Mouse (Mus musculus) midbrain, embryonic 15.5 days (tissue): ENCODE data around the gene Rpl18a. TPM values are rescaled to one million over a fixed set of nuclear protein-coding genes. Genes with fewer than 3 reads are reported as not detected.
"Not testable (repeated sequence)": the region's sequence is repeated elsewhere in the genome, so short reads cannot be mapped to it uniquely, and the experiment has no call there.

Source experiments
- ATAC-seq: fragments of 200-750 bp; cut with Nextera tagmentation; replicated peaks from 2 replicates; pipeline ENCODE4 v1.8.0; 2017; ENCODE audit warnings: moderate TSS enrichment
- H3K27ac ChIP-seq: fragments of 300-500 bp; sonication (generic); 2 replicates; pipeline ENCODE4 v1.5.1; 2015; ENCODE audit warnings: mild to moderate bottlenecking, inconsistent platforms
- H3K27me3 ChIP-seq: fragments of 300-500 bp; sonication (generic); replicated peaks from 2 replicates; pipeline ENCODE4 v1.6.1; 2015; ENCODE audit warnings: inconsistent platforms
- H3K36me3 ChIP-seq: fragments of 300-500 bp; sonication (generic); replicated peaks from 2 replicates; pipeline ENCODE4 v1.6.1; 2015; ENCODE audit warnings: inconsistent platforms
- H3K4me1 ChIP-seq: fragments of 300-500 bp; sonication (generic); 2 replicates; pipeline ENCODE4 v1.6.1; 2015; ENCODE audit warnings: inconsistent platforms
- H3K4me2 ChIP-seq: fragments of 300-500 bp; sonication (generic); 2 replicates; pipeline ENCODE4 v1.6.1; 2015; ENCODE audit warnings: inconsistent platforms, mild to moderate bottlenecking, moderate library complexity
- H3K4me3 ChIP-seq: fragments of 300-500 bp; sonication (generic); 2 replicates; pipeline ENCODE4 v1.5.1; 2015; ENCODE audit warnings: mild to moderate bottlenecking, inconsistent platforms
- H3K9ac ChIP-seq: fragments of 300-500 bp; sonication (generic); 2 replicates; pipeline ENCODE4 v1.6.1; 2015; ENCODE audit warnings: mild to moderate bottlenecking, inconsistent platforms
- H3K9me3 ChIP-seq: fragments of 300-500 bp; sonication (generic); 2 replicates; pipeline ENCODE4 v1.6.1; 2016; ENCODE audit warnings: inconsistent platforms
- WGBS: fragments of 180-500 bp; shearing (Covaris S2); methylation state at CpG from one replicate; pipeline ENCODE4 v1.1.7; 2015; ENCODE audit warnings: mixed read lengths; 5-methylcytosine and 5-hydroxymethylcytosine counted together
- polyA plus RNA-seq: library from polyadenylated mRNA; unstranded; fragments of >200 nt; fragmentation: Nextera tagmentation; extraction: Ambion mirVana; gene quantifications from 2 replicates; pipeline ENCODE4 v1.2.1, GENCODE M21; 2015

Rpl18a gene
- polyA plus RNA-seq, 1 experiment from 2014 or later: 2,093 TPM

- Histone ChIP-seq H3K4me2 (no peak overlapping the region), H3K27me3 (peaks cover 11% of the 10 kb centered on the region), H3K27ac (no peak overlapping the region), H3K4me1 (peaks cover 21% of the 10 kb centered on the region), H3K4me3 (no peak overlapping the region), H3K9ac (no peak overlapping the region), H3K36me3 (no peaks in the 10 kb centered on the region), H3K9me3 (no peaks in the 10 kb centered on the region)
- 75% methylated on average over 2 of the region's 2 CpGs for WGBS
- no peak for ATAC-seq
Measured at GRCm38 (mm10) chr8:70900872-70901387, 3.7 kb upstream of the Rpl18a start.

GRCm38 (mm10) chr8:70899226-70899625 lies 2.0 kb upstream of the Rpl18a start:
- no peak overlapping the region for H3K27ac ChIP-seq
- H3K9ac ChIP-seq: no peak overlapping the region
- no peaks in the 10 kb centered on the region for H3K9me3 ChIP-seq
- no peak for ATAC-seq
- H3K27me3 ChIP-seq: peaks cover 20% of the 10 kb centered on the region
- peaks cover 20% of the 10 kb centered on the region for H3K4me1 ChIP-seq
- H3K36me3 ChIP-seq: peaks cover 12% of the 10 kb centered on the region
- H3K4me2 ChIP-seq: no peak overlapping the region
- WGBS: 90% methylated on average over 2 of the region's 2 CpGs
- H3K4me3 ChIP-seq: no peak overlapping the region

- no peak for ATAC-seq
- H3K27ac ChIP-seq: peak overlapping the region; percentile 79; the same call in 1 of the 2 replicates
- H3K4me2 ChIP-seq: peak overlapping the region; percentile 86; the same call in 1 of the 2 replicates
Measured at GRCm38 (mm10) chr8:70898661-70899198, 1.5 kb upstream of the Rpl18a start.

GRCm38 (mm10) chr8:70897681-70898413 lies 635 bp upstream of the Rpl18a start:
- H3K27me3 ChIP-seq: peaks cover 23% of the 10 kb centered on the region
- ATAC-seq: peak; percentile 67
- H3K27ac ChIP-seq: peak overlapping the region; percentile 79
- WGBS: 1% methylated on average over 20 of the region's 20 CpGs
- peaks cover 21% of the 10 kb centered on the region for H3K4me1 ChIP-seq
- peak overlapping the region; percentile 91 for H3K4me3 ChIP-seq
- H3K36me3 ChIP-seq: peaks cover 19% of the 10 kb centered on the region
- H3K9me3 ChIP-seq: no peaks in the 10 kb centered on the region
- H3K4me2 ChIP-seq: peak overlapping the region; percentile 86
- H3K9ac ChIP-seq: peak overlapping the region; percentile 68

More at GRCm38 (mm10) chr8:70898661-70899198, 1.5 kb upstream of the Rpl18a start:
- peaks cover 20% of the 10 kb centered on the region for H3K4me1 ChIP-seq
- WGBS: 54% methylated on average over 2 of the region's 2 CpGs
- no peaks in the 10 kb centered on the region for H3K9me3 ChIP-seq
- peaks cover 20% of the 10 kb centered on the region for H3K27me3 ChIP-seq
- peak overlapping the region; percentile 34; the same call in 1 of the 2 replicates for H3K9ac ChIP-seq
- H3K4me3 ChIP-seq: peak overlapping the region; percentile 91; the same call in 1 of the 2 replicates
- H3K36me3 ChIP-seq: peaks cover 17% of the 10 kb centered on the region

- WGBS: 4% methylated on average over 25 of the region's 25 CpGs
- H3K27ac ChIP-seq: peak overlapping the region; percentile 85; the same call in 1 of the 2 replicates
Measured at GRCm38 (mm10) chr8:70896316-70897020, 744 bp downstream of the Rpl18a start.

GRCm38 (mm10) chr8:70895571-70896259 lies 1.5 kb downstream of the Rpl18a start:
- Histone ChIP-seq H3K4me2 (peak overlapping the region; percentile 92), H3K36me3 (peaks cover 19% of the 10 kb centered on the region), H3K4me1 (peaks cover 30% of the 10 kb centered on the region), H3K27me3 (peaks cover 44% of the 10 kb centered on the region), H3K4me3 (peak overlapping the region; percentile 91)
- H3K9me3 ChIP-seq, H3K9ac ChIP-seq, ATAC-seq, H3K27ac ChIP-seq: not testable (repeated sequence)
- WGBS: 82% methylated on average over 24 of the region's 24 CpGs

More at GRCm38 (mm10) chr8:70896316-70897020, 744 bp downstream of the Rpl18a start:
- no peaks in the 10 kb centered on the region for H3K9me3 ChIP-seq
- H3K27me3 ChIP-seq: peaks cover 37% of the 10 kb centered on the region
- H3K4me3 ChIP-seq: peak overlapping the region; percentile 91
- peak overlapping the region; percentile 86 for H3K9ac ChIP-seq
- peaks cover 30% of the 10 kb centered on the region for H3K4me1 ChIP-seq
- peak overlapping the region; percentile 92 for H3K4me2 ChIP-seq
- H3K36me3 ChIP-seq: peaks cover 19% of the 10 kb centered on the region
- ATAC-seq: no peak

GRCm38 (mm10) chr8:70894771-70895545 lies 2.3 kb downstream of the Rpl18a start:
- 89% methylated on average over 8 of the region's 8 CpGs for WGBS
- no peak overlapping the region for H3K4me2 ChIP-seq
- no peaks in the 10 kb centered on the region for H3K9me3 ChIP-seq
- peaks cover 19% of the 10 kb centered on the region for H3K36me3 ChIP-seq
- H3K27me3 ChIP-seq: peaks cover 52% of the 10 kb centered on the region
- H3K4me3 ChIP-seq: no peak overlapping the region
- H3K27ac ChIP-seq: no peak overlapping the region
- H3K4me1 ChIP-seq: peaks cover 30% of the 10 kb centered on the region
- no peak for ATAC-seq
- no peak overlapping the region for H3K9ac ChIP-seq

GRCm38 (mm10) chr8:70894385-70894720 lies 2.9 kb downstream of the Rpl18a start:
- peaks cover 52% of the 10 kb centered on the region for H3K27me3 ChIP-seq
- peaks cover 19% of the 10 kb centered on the region for H3K36me3 ChIP-seq
- no peak overlapping the region for H3K9ac ChIP-seq
- no peak overlapping the region for H3K4me2 ChIP-seq
- no peak overlapping the region for H3K4me3 ChIP-seq
- no peak overlapping the region for H3K27ac ChIP-seq
- 59% methylated on average over 2 of the region's 2 CpGs for WGBS
- peaks cover 30% of the 10 kb centered on the region for H3K4me1 ChIP-seq
- no peak for ATAC-seq
- H3K9me3 ChIP-seq: no peaks in the 10 kb centered on the region

- H3K4me1 ChIP-seq: peaks cover 30% of the 10 kb centered on the region
- H3K27me3 ChIP-seq: peaks cover 52% of the 10 kb centered on the region
- H3K9me3 ChIP-seq: no peaks in the 10 kb centered on the region
- no peak overlapping the region for H3K9ac ChIP-seq
- WGBS: 29% methylated on average over 12 of the region's 12 CpGs
- H3K4me2 ChIP-seq: no peak overlapping the region
- H3K27ac ChIP-seq: no peak overlapping the region
- peaks cover 19% of the 10 kb centered on the region for H3K36me3 ChIP-seq
- no peak overlapping the region for H3K4me3 ChIP-seq
- ATAC-seq: no peak
Measured at GRCm38 (mm10) chr8:70893656-70894384, 3.4 kb downstream of the Rpl18a start.

GRCm38 (mm10) chr8:70892896-70893655 lies 4.1 kb downstream of the Rpl18a start:
- Histone ChIP-seq H3K4me3 (peak overlapping the region; percentile 22), H3K4me1 (peaks cover 24% of the 10 kb centered on the region), H3K27ac (no peak overlapping the region), H3K9ac (peak overlapping the region; percentile 26; the same call in 1 of the 2 replicates), H3K4me2 (peak overlapping the region; percentile 36; the same call in 1 of the 2 replicates), H3K36me3 (peaks cover 19% of the 10 kb centered on the region), H3K27me3 (peaks cover 52% of the 10 kb centered on the region), H3K9me3 (no peaks in the 10 kb centered on the region)
- ATAC-seq: no peak
- WGBS: 31% methylated on average over 20 of the region's 20 CpGs
